Mouse (Mus musculus) common myeloid progenitor, adult 5-6 weeks (primary cell): ENCODE data around the gene Cux2. TPM values are rescaled to one million over a fixed set of nuclear protein-coding genes. Genes with fewer than 3 reads are reported as not detected.

ENCODE experiments used
- ATAC-seq: replicated peaks from 2 replicates; pipeline ENCODE4 v1.8.0; 2016; ENCODE audit warnings: low read depth, mild to moderate bottlenecking, moderate TSS enrichment, inconsistent platforms; ENCODE audit not compliant: poor library complexity, severe bottlenecking
- total RNA-seq: library from RNA; stranded (forward); fragments of 200-1000, 187-1606 nt; gene quantifications from 2 replicates; pipeline ENCODE4 v1.2.3, GENCODE M21; 2017

Gene Cux2
- total RNA-seq, 1 experiment from 2014 or later: not detected

DNA sequence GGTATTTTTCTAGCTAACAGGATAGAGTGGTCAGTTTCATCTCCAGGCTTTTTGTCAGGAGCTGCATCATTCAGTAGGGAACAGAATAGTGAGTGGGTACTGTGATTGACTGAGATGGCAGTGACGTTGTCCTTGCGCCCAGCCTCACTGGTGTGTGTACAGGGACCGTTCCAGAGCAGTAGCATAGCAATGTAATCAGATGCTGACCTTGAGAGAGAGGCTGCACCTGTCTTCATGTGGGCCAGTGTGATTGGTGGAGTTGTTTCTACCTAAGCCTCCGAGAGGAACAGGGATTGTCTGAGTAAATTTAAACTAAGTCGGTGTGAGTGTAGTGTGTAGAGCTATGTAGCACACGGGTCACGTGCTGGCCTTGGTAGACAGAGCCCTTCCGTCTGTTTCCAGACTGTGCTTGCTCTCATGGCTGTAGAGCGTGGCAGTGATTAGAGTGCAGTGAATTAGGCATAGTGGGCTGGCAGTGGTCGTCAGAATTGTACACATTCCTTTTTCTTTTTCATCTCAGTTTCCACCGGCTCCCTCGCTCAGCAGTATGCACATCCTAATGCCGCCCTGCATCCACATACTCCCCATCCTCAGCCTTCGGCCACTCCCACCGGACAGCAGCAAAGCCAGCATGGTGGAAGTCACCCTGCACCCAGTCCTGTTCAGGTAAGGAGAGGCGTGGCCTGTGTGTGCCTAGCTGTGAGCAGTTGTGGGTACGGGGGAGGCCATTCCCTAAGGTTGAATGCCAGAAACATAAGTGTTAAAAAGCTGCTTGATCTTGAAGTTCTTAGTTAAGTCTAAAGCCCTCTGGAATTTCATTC lies 239.4 kb downstream of the Cux2 start:
- no peak for ATAC-seq

DNA sequence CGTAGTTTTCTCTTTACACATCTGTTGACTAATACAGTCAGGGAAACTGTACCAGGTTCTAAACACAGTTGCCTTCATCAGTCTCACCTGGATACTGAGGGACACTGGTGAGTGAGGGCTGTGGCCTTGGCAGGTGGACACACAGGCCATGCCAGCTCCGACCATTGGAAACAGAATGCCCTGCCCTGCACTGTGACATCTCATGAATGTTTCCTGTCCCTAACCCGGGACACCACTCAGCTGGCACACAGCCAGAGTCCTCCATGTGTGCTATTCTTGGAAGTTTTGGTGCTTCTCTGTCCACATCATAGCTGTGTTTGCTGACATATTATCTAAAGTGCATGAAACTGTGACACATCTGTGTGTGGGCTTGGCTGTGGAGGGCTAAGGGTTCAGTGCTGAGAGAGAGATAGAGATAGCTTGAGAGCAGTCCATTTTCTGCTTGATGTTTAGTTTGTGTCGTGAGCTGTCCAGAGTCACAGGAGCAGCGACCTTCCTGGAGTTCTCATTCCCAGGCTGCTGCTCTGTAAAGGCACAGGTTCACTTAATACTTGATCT lies 240.2 kb downstream of the Cux2 start:
- ATAC-seq: no peak

DNA sequence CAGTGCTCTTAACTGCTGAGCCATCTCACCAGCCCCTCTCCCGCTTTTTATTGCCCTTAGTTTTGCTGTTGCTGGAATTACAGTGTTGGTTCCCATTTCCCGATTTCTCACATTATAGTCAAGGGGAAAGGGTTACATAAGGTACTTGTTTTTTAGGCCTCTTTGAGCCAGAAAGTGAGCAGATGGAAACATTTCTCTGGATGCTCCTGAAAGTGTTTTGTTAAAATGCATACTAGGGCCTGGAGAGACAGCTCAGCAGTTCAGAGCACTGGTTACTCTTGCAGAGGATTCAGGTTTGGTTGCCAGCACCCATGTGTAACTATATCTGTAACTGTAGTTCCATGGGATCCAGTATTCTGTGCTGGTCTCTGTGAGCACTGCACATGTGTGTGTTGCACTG lies 241.7 kb downstream of the Cux2 start:
- ATAC-seq: no peak

DNA sequence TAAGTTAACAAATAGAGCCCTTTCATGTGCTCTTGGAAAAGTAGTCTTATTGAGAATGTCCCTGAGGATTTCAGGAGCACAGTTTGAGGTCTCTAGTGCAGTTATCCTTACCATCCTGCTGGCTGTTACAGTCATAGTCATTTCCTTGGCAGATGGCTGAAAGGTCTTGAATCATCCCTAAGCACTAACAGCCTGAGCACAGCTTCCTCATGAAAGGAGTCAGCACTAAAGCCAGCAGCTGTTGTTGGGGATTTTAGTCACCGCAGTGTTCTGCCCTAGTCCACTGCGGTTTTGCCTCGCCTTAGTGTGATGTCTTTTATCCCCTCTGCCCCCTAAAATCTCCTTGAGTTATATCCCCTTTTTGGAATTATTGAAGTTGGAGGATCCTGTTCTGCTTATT lies 242.7 kb downstream of the Cux2 start:
- no peak for ATAC-seq

Other genes starting within 250 kb of the Cux2 start
- gene Sh2b3, start 212.5 kb downstream of the Cux2 start, total RNA-seq: 16.0 and 18.2 TPM in 2 replicates
- 1.6 and 2.6 TPM in 2 replicates for gene Pheta1, start 201.1 kb downstream of the Cux2 start, total RNA-seq
- gene Myl2, start 50.8 kb upstream of the Cux2 start, total RNA-seq: not detected in 2 replicates
- 0.14 and 1.4 TPM in 2 replicates for gene Ccdc63, start 90.7 kb upstream of the Cux2 start, total RNA-seq
- 207 and 220 TPM in 2 replicates for gene Ppp1cc, start 108.2 kb upstream of the Cux2 start, total RNA-seq
- gene Hvcn1, start 156.7 kb upstream of the Cux2 start, total RNA-seq: 9.2 and 9.3 TPM in 2 replicates
- 2.4 and 8.8 TPM in 2 replicates for gene Tctn1, start 214.4 kb upstream of the Cux2 start, total RNA-seq
- 13.9 and 15.1 TPM in 2 replicates for gene Pptc7, start 234.3 kb upstream of the Cux2 start, total RNA-seq